Mouse (Mus musculus) megakaryocyte progenitor cell, adult 5-6 weeks (primary cell): ENCODE data around the gene Hmgcs1. TPM values are rescaled to one million over a fixed set of nuclear protein-coding genes. Genes with fewer than 3 reads are reported as not detected.

Experiments used
- ATAC-seq: replicated peaks from 2 replicates; pipeline ENCODE4 v1.8.0; 2016; ENCODE audit warnings: mild to moderate bottlenecking, moderate TSS enrichment, inconsistent platforms; ENCODE audit not compliant: poor library complexity
- total RNA-seq, 2 experiments: library from RNA; stranded (forward) in 1 of 2; stranded (reverse) in 1 of 2; fragments of 157-497, 149-512 nt in 1 of 2; fragments of 200-1000 nt in 1 of 2; gene quantifications; 2 replicates each; pipeline versions ENCODE4 v1.2.3 to v1.2.4; 2015 to 2017

Hmgcs1 gene
- total RNA-seq, 2 experiments from 2014 or later, result 21.7 to 26.5 TPM

DNA sequence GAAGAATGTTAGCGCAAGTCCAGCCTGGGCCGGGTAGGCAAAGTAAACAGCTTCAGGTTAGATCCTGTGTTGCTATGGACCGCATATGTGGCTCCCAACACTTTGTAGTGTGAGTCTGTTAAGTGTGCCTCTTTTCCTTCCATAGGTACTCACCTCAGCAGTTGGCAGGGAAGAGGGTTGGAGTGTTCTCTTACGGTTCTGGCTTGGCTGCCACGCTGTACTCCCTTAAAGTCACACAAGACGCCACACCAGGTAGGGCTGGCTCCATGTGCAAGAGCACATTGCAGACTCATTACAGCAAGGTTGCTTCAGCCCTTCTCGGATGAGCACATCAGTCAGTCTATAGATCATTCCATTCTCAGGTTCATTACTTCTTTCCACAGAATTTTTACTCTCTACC lies 14.1 kb downstream of the Hmgcs1 start:
- no peak for ATAC-seq

DNA sequence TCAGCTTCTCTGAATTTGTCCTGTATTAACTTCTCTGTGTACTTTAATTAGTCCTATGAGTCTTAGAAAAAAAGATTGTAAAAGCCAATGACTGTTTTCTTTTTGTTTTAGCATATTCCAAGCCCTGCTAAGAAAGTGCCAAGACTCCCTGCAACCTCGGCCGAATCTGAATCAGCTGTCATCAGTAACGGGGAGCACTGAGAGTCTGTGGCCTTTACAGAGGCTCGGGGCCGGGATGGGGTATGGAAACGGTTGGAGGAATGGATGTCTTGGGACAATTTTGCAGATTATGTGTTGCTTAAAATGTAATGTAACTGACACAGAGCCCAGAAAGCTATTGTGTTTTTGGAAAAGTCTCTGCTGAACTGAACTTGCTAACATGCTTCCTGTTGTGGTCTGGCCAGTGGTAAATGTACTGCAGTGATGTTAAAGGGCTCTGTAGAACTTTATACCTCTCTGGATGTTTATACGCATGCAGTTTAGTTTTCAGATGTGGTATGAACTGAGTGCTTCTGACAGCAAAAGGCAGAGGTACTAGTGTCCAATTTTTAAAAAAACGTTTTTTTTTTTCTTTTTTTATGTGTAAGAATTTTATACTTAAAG lies 16.2 kb downstream of the Hmgcs1 start:
- ATAC-seq, result peak; percentile 33; the same call in 1 of the 2 replicates

DNA sequence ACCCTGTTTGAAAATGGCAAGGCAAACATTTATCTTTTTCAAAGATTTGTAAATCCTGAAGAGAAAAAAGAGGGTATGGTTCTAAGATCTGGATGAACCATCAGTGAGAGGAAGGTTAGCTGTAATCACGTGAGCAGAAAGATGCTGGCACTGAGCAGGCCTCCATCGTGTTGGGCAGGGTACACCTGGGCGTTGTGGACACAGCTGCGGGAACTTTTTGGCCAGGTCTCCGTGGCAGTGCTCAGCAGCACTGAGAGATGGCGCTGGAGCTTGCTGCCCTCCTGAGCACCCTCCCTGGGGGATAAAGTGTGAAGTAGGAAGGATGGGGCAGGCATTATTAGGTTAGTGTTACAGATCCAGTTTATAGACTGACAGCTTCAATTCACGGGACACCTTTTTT lies 16.8 kb downstream of the Hmgcs1 start:
- no peak for ATAC-seq

DNA sequence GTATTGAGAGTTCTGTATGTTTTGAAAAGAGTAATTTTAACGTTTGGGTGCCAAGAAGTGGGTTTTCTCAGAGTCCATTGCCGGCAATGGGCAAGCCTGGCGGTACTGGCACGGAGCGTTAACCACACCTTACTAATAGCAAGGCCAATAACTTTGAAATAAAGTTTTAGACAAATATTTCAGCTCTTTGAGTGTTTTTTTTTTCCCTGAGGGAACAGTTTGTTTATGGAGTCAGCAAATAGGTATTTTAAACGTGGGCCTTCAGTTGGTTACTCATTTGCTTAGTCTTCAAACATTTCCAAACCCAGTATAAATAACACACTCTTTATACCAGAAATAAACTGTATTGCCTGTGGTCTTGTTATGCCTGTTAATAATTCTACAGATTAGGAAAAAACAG lies 17.7 kb downstream of the Hmgcs1 start:
- ATAC-seq, result no peak

DNA sequence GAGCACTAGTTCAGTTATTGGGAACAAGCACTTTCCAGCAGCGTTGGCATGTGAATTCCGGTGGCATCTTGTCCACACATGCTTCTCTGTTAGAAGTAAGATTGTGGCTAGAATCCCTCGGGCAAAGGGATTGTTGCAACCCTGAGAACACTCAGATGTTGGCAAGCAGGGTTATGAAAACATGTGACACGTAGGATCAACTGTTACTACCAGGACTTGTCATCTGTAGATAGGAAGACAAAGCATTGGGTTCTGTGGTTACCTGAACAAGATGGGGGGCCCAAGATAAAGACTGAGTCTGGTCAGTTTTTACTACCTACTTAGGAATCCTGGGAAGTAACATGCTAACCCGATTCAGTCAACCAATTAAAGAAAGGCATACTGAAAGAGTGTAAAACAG lies 18.8 kb downstream of the Hmgcs1 start:
- ATAC-seq, result peak; percentile 41

DNA sequence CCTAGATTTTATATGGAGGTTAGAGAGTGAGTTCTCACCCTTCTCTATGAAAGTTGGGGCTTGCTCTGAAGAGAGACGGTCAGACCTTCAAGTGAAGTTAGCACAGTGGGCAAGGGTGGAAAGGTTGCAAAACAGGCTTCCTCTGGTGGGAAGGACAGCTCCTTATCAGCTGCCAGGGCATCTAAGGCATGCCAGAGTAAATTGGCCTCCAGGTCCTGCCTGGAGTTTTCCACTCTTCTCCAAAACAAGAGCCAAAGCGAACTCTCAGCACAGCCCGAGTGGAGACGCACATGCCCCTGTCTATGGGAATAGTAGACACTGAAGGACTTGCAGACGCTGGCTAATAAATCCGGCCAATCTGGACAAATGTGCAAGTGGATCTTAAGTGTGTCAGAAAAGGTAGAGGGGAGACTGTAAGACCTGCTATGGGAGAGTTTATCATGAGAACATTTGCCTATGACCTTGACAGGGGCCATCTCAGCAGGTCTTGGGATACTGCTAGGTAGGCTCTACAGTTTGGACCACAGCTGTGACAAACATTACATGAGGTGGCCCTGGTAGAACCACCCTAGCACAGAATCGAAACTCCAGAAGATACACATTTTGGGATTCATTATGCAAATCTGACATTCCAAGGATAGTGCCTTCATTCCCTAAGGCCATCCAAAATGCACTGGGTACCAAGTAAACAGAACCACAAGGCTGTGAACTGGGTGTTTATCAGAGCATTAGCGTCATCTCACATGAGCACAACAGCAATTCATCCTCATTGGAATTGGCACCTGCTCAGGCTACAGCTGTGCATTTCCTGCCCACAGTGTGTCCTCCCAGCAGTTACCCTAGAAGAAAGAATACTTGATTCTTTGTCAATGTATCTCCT lies 19.4 kb downstream of the Hmgcs1 start:
- no peak for ATAC-seq

DNA sequence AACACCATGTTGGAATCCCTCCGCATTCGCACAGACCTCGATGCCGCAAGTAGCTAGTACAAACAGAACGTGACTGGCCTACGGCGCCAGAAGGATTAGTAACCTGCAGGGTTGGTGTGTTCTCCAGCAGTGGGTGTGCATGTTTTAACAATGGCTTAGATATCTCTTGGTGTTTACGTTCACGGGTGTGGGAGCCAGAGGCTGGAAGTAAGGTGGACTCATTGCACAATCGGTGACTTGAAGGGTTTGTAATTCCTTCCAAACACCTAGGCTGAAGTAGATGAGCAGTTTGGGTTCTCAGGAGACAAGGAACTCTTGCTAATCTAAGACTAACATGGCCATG lies 20.1 kb downstream of the Hmgcs1 start:
- ATAC-seq, result no peak

DNA sequence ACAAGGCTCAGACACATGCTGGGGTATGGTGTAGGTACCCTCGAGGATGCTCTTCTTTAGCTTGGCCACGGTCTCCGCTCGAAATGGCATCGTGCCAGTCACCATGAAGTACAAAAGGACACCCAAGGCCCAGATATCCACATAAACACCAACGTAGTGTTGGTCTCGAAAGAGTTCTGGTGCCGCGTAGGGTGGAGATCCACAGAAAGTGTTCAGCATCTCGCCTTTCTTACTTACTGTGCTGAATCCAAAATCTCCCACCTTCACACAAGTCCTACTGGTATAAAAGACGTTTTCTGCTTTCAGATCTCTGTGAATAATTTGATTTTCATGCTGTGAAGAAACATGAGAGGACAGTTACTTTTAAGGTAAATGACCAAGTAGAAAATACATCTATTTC lies 22.3 kb downstream of the Hmgcs1 start:
- no peak for ATAC-seq

DNA sequence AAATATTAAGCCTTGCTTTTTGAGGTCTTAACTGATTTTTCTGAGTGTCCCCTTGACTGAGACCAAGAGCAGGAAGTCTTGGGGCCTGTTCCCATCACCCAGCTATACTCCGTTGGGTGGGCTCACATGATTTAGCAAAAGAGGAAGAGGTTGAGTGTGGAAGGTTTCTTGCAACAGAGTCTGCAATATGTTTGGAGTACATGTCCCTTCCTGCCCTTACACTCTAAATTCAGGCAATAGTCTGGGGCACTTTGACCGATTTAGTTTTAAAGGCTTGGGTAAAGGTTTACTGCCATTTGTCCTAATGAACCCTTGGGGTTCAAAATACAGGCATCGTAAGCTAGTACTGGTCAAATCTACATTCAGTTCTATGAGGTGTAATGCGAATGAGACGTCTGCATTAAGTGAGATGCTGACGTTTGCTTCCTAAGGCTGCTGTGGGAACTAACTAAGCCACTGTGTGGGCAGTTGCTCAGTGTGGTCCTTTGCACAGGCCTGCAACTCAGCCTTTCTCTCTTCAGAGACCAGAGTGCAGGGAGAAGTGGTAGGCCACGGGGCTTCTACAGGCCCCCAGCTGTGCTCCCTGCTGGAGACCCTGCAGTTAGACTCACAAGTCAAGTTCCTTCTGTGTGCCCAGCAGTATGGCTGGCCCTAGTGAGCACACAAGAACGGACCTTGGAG lies 23.1 kb downstream of the Hmgcs1 start:
- ATAC-seq, result peak; percentile 89

DNA sequence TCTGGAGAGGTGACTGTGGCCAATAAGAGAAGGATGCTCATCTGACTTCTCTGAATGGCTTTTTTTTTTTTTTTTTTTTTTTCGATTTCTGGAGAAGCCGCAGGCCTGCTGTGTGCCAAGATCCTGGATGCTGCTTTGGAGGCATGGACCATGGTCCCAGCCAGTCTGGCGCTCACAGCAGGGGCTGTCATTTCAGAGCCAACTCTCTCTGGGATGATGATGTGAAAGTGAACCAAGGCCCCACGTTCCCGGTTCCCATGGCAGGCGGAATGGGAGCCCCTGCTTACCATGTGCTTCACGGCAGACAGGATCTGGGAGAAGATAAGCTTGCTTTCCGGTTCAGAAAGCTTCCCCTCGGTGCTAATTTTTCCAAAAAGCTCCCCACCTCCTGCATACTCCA lies 23.6 kb downstream of the Hmgcs1 start:
- no peak for ATAC-seq

DNA sequence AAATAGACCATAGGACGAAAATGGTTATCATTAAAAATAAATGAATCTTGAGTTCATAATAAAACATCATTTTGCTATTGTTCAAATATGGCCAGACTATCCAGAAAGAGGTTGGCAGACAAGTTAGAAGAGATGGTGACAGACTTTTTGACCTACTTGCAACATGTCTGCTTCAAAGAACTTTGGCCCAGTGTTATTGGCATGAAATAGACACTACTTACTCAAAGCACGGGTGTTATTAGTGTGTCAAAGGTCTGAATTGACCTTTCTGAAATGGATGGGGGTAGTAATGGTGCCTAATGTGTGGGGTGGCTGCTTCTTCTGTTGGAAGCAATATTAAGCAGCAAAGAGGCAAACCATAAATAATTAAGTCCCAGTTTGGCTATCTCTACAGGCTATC lies 25.9 kb downstream of the Hmgcs1 start:
- no peak for ATAC-seq

DNA sequence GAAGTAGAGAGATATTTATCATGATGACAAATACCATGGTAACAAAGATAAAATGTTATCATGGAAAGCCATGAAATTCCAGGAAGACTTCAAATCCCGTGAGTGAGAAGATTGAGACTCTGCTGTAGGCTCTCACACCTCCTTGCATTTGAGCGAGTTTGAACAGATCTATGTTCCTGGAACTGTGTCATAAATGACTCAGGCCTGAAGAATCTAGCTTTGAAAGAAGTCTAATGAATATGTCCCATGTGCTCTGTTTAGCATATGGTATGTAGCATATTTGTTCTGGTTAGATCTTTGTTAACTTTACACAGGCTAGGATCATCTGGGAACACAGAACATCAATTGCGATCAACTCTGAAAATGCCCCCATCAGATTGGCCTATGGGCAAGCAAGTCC lies 32.3 kb downstream of the Hmgcs1 start:
- ATAC-seq, result no peak

DNA sequence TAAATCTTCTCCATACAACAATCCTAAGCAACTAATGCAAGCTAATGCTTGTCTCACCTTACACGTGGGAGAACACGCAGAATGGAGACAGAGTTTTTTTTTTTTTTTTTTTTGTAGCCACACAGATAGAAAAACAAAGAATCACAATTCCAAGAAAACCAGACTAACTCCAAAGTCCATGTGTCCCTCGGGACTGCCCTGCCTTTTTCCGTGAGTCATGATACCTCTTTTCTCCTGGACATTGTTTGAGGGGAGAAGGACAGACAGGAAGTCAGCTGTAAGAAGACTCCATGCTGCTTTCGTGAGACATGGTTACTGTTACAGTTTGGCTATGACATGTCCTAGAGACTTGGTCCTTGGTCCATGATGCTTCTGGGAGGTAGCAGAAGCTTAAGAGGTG lies 33.2 kb downstream of the Hmgcs1 start:
- no peak for ATAC-seq

DNA sequence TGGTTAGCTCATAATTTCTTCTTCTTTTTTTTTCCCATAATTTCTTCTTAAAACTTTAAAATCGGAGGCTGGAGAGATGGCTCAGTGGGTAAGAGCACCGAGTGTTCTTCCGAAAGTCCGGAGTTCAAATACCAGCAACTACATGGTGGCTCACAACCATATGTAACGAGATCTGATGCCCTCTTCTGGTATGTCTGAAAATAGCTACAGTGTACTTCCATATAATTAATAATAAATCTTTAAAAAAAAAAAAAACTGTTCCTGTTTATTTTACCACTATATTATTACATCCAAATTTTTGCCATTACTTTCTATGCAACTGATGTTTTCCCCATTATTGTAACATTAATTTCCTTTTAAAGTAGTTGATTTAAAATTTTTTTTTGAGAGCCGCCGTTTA lies 34.4 kb downstream of the Hmgcs1 start:
- no peak for ATAC-seq

DNA sequence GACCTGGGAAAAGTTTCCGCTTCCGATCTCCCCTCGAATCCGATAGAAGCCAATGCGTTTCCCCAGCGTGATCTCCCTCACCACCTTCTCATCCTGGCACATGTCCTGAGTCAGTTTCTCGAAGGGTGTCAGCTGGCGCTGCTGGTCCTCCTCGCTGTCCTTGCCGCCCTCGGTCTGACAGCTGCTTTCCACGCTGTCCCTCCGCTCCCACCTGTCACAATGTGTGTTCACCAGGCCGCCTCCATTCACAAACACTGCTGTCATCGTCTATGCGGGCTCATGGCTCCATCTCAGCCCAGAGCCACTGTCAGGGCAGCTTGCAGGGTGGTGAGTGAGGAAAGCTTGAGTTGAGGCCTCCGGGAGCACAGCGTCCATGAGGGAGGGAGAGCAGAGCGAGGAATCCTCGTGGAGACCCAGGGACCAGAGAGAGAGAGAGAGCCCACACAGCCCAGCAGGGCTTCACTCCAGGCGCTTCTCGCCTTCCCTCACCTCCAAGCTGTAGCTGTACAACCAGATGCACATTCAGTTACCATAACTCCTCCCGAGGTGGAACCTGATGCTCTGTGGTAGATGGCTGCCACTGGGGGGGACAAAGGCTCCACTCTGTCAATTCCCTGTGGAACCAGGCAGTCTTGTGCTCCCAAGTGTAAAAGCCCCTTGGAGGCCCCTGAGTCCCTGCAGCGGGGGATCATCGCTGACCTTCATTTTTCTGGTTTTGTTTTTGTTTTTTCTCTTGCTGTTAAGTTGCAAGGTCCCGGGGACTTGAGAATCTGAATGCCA lies 37.6 kb downstream of the Hmgcs1 start:
- ATAC-seq, result no peak

DNA sequence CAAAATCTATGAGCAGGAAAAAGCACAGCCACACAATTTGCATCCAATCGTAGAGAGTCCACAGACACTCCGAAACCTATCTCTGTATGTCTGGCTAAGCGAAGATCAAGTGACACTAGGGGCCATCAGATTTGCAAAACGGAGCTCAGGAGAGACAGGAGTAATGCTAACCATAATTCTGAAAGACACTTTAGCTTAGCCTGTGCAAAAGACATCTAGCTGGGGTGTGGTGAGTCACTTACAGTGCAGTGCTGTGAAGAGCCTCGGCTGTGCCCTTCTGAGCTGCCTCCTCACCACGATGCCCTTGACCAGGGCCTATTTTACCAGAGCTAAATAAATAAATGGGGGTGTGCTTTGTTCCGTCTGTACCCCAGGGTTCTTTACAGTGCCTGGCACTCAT lies 39.2 kb downstream of the Hmgcs1 start:
- ATAC-seq, result no peak

DNA sequence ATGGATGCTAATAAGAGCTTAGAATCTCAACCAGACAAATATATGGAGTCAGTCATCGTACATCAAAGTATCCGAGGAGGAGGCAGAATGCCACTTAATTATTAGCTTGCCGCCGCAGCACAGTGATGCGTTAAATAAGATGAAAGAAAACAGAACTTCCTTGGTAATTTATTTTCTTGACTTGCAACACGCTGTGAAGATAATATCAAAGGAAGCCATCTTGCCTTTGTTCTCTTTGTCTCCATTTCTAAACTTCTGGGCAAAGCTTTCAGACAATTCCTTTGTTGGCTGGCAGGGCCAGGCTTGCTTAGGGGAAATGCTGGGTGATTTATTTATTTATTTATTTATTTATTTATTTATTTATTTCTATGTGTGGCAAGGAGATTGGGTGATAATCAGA lies 41.3 kb downstream of the Hmgcs1 start:
- no peak for ATAC-seq

DNA sequence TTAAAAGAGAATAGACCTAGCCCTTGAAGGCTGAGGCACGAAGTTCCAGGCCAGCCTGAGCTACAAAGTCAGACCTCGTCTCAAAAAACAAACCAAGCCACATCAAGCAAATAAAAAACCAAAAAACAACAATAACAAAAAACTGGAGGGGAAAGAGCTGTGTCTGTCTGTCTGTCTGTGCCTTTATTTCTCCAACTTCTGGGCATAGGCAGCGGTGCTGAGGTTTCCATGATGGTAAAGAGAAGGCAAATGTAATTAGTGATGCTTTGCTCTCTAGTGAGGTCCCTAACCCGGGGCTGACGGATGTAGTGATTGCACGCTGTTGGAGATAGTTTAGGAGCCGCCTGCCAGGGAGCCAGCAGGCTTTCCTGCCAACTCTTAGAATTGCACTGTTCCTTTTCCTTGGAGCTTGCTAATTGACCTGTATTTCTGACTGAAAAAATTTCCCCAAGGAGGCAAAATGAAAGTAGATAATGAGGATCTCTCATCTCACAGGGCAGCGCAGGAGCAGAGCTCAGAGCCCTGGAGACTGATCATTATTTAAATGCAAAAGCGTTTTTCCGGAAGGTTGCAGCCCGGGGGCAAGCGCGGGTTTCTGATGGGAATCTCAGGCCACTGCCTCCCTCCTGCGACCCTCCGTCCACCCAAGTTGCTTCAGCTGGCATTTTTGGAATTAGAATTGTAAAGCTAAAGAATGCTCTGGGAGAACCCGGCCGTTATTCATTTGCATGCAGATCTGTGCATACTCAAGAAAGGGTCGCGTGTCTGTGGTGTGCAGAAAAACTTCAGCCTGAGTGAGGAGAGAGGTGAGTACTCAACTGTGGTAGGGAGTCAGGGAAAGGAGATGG lies 51.4 kb downstream of the Hmgcs1 start:
- ATAC-seq, result no peak

DNA sequence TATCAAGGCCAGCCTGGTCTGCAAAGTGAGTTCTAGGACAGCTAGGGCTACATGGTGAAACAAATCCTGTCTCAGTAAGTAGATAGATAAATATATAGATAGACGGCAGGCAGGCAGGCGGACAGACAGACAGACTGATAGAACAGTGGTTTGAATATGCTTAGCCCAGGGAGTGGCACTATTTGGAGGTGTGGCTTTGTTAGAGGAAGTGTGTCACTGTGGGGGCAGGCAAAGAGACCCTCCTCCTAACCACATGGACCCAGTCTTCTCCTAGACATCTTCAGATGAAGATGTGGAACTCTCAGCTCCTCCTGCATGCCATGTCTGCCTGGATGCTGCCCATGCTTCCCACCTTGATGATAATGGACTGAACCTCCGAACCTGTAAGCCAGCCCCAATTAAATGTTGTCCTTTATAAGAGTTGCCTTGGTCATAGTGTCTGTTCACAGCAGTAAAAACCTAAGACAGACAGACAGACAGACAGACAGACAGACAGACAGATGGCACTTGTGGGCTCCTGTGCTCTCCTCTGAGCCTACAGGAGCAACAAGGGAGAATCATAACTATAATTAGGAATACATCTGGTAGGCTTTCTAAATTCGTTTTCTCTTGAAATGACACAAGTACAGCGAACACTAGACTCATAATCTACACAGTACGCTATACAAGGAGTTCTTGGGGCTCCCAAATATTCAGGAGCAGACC lies 52.7 kb downstream of the Hmgcs1 start:
- peak; percentile 45 for ATAC-seq

DNA sequence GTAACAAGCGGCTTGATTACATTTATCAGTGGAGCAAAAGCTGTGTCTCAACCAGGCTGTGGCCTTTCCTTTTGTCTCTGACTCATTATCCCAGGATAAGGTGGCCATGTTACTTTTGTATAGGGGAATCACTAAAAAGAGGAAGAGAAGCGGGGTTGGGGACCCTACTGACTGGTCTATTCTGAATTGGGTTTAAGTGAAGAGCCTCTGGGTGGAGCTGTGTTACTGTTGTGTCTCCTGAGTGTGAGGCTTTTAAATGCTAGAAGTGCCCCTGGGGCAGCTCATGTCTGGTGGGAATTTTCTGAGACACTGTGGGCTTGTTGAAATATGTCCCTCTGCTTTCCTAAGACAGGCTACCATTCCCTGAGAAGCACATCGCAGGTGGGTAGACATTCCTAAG lies 53.3 kb downstream of the Hmgcs1 start:
- peak; percentile 73 for ATAC-seq
